45 mouse cellular contexts compared by ENCODE assay signal in the genomic region with DNA sequence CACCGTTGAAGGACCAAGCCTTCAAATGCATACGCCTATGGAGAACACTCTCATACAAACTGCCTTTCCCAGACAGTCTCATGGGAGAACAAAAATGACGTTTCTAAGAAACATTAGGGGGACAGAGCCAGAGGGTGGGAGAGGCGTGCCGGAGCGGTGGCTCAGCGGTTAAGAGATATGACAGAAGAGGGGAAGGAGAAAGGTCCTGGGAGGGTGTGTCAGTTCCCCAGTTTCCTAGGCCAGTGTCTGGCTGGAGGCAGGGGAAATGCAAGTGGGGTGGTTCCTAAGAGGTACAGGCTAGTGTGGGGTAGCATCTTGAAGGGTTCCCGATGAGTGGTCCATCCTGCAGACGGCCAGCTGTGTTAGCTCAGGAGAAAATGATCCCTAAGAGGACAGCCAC. TPM values are rescaled to one million over a fixed set of nuclear protein-coding genes. Genes with fewer than 3 reads are reported as not detected.
"Had no signal": no experiment of that assay in that cellular context is flagged by ENCODE, and none has a peak within 500 bp of the region (broad histone marks: within the 10 kb centered on the region; RNA-seq: fewer than 3 reads in every experiment).

No protein-coding gene starts in this region.

- H3K9ac ChIP-seq: limb, embryonic 12.5 days; limb, embryonic 13.5 days; limb, embryonic 15.5 days; liver, embryonic 12.5 days; liver, embryonic 13.5 days; liver, embryonic 14.5 days; liver, embryonic 15.5 days; liver, postnatal 0 days; lung, embryonic 14.5 days; lung, embryonic 15.5 days; midbrain, embryonic 12.5 days; midbrain, embryonic 13.5 days; midbrain, embryonic 15.5 days; neural tube, embryonic 12.5 days had no signal

- H3K27me3 ChIP-seq: limb, embryonic 15.5 days; liver, embryonic 12.5 days; liver, embryonic 13.5 days; liver, embryonic 15.5 days; lung, embryonic 15.5 days; midbrain, embryonic 15.5 days; neural tube, embryonic 12.5 days had no signal

- ATAC-seq: liver, embryonic 12.5 days; liver, postnatal 0 days; lung, postnatal 0 days; midbrain, embryonic 13.5 days; midbrain, embryonic 15.5 days; midbrain, embryonic 16.5 days had no signal

- H3K4me1 ChIP-seq: liver, embryonic 12.5 days; liver, embryonic 13.5 days; liver, embryonic 15.5 days; megakaryocyte, embryonic 14.5 days had no signal

- H3K4me3 ChIP-seq: limb, embryonic 10.5 days; limb, embryonic 12.5 days; limb, embryonic 13.5 days; limb, embryonic 15.5 days; liver, embryonic 12.5 days; liver, embryonic 13.5 days; liver, embryonic 15.5 days; lung, embryonic 15.5 days; megakaryocyte, embryonic 14.5 days; midbrain, embryonic 10.5 days; midbrain, embryonic 12.5 days; midbrain, embryonic 13.5 days; midbrain, embryonic 15.5 days; myocyte; neural tube, embryonic 12.5 days had no signal

- DNase-seq: left cerebral cortex, postnatal 4 days; liver; liver, embryonic 13.5 days; liver, postnatal 0 days; lung, adult 18-20 months; lung, adult 2 months; lung, embryonic 14.5 days; lung, postnatal 10 days; lung, postnatal 14 days; lung, postnatal 36 days; midbrain, embryonic 14.5 days had no signal

- H3K36me3 ChIP-seq: limb, embryonic 10.5 days; limb, embryonic 12.5 days; limb, embryonic 13.5 days; limb, embryonic 15.5 days; liver, embryonic 12.5 days; liver, embryonic 13.5 days; liver, embryonic 15.5 days; lung, embryonic 15.5 days; midbrain, embryonic 10.5 days; midbrain, embryonic 12.5 days; midbrain, embryonic 13.5 days; midbrain, embryonic 15.5 days; neural tube, embryonic 12.5 days had no signal

- H3K9me3 ChIP-seq: limb, embryonic 10.5 days; limb, embryonic 13.5 days; limb, embryonic 15.5 days; liver, embryonic 12.5 days; liver, embryonic 13.5 days; liver, embryonic 15.5 days; lung, embryonic 15.5 days; midbrain, embryonic 10.5 days; midbrain, embryonic 12.5 days; midbrain, embryonic 13.5 days; midbrain, embryonic 15.5 days; neural tube, embryonic 12.5 days had no signal

- H3K27ac ChIP-seq: limb, embryonic 10.5 days; limb, embryonic 12.5 days; limb, embryonic 13.5 days; limb, embryonic 15.5 days; liver, embryonic 12.5 days; liver, embryonic 13.5 days; liver, embryonic 14.5 days; liver, embryonic 15.5 days; lung, embryonic 15.5 days; macrophage; midbrain, embryonic 10.5 days; midbrain, embryonic 12.5 days; midbrain, embryonic 13.5 days; midbrain, embryonic 15.5 days; neural tube, embryonic 12.5 days had no signal

RNA-seq across cellular contexts. Expression of a gene that starts 14.2 kb away (rescaled TPM):
- total RNA-seq: left cerebral cortex, adult 8-10 months; left cerebral cortex, postnatal 10 days; left cerebral cortex, postnatal 14 days; left cerebral cortex, postnatal 25 days; left cerebral cortex, postnatal 36 days; left cerebral cortex, postnatal 4 days; liver, adult 2 months; megakaryocyte, adult 5-6 weeks; megakaryocyte-erythroid progenitor cell, adult 5-6 weeks; midbrain, postnatal 0 days; monocyte, adult 5-6 weeks had no signal
- polyA plus RNA-seq: limb, embryonic 10.5 days; limb, embryonic 11.5 days; liver, adult 2 months; liver, embryonic 11.5 days; liver, embryonic 12.5 days; liver, embryonic 13.5 days; liver, embryonic 14.5 days; liver, embryonic 15.5 days; liver, embryonic 16.5 days; liver, postnatal 0 days; lung, adult 2 months; lung, embryonic 14.5 days; lung, embryonic 15.5 days; lung, embryonic 16.5 days; lung, postnatal 0 days; midbrain, embryonic 10.5 days; midbrain, embryonic 11.5 days; midbrain, embryonic 13.5 days; midbrain, embryonic 16.5 days; midbrain, postnatal 0 days; myocyte; neural tube, embryonic 11.5 days; neural tube, embryonic 12.5 days had no signal

RNA-seq across cellular contexts. Expression of a gene that starts 54.6 kb away (rescaled TPM):
- total RNA-seq: megakaryocyte, adult 5-6 weeks; megakaryocyte-erythroid progenitor cell, adult 5-6 weeks; monocyte, adult 5-6 weeks had no signal
